In genomic region chr12:110696173-110696974, GRCm38 (mm10) we compare ENCODE assay signal across 7 mouse cellular contexts. TPM values are rescaled to one million over a fixed set of nuclear protein-coding genes. Genes with fewer than 3 reads are reported as not detected.
DNase-seq lines count a peak whose midpoint lies in the region; ATAC-seq lines count a peak whose summit lies in the region.

No protein-coding gene starts in this region.

- H3K27me3 ChIP-seq in embryonic facial prominence, embryonic 10.5 days (replicated peaks; ENCODE audit: low read depth, poor library complexity, severe bottlenecking), result no peaks in the 10 kb centered on the region
- no peaks in the 10 kb centered on the region for H3K27me3 ChIP-seq in limb, embryonic 11.5 days (ENCODE audit: control insufficient read depth, insufficient read depth, low read length)
- H3K27me3 ChIP-seq in midbrain, embryonic 14.5 days (ENCODE audit: control insufficient read depth, insufficient read depth, low read length), result no peaks in the 10 kb centered on the region

- H3K9me3 ChIP-seq in embryonic facial prominence, embryonic 10.5 days, result no peaks in the 10 kb centered on the region
- no peaks in the 10 kb centered on the region for H3K9me3 ChIP-seq in limb, embryonic 11.5 days (ENCODE audit: control insufficient read depth, low read length)
- no peaks in the 10 kb centered on the region for H3K9me3 ChIP-seq in midbrain, embryonic 14.5 days (ENCODE audit: control insufficient read depth, low read length)

- DNase-seq in adrenal gland, postnatal 10 days, result peak; percentile 99
- peak; percentile 99 for DNase-seq in embryonic facial prominence, embryonic 10.5 days (ENCODE audit: low spot score)
- peak; percentile 100 for DNase-seq in heart, adult 11 months
- peak; percentile 97 for DNase-seq in kidney, adult 18-20 months
- peak; percentile 100 for DNase-seq in limb, embryonic 11.5 days (ENCODE audit: low spot score)
- DNase-seq in midbrain, embryonic 14.5 days, result peak; percentile 99
- DNase-seq in spleen, adult 18-20 months, result peak; percentile 97 to 99

- H3K36me3 ChIP-seq in embryonic facial prominence, embryonic 10.5 days (replicated peaks), result peaks cover 37% of the 10 kb centered on the region
- H3K36me3 ChIP-seq in limb, embryonic 11.5 days (ENCODE audit: control insufficient read depth, insufficient read depth, low read length), result peaks cover 9% of the 10 kb centered on the region; the same call in 1 of the 2 replicates
- H3K36me3 ChIP-seq in midbrain, embryonic 14.5 days (ENCODE audit: control insufficient read depth, insufficient read depth, low read length), result peaks cover 29% of the 10 kb centered on the region

- WGBS in embryonic facial prominence, embryonic 10.5 days, result under 1% methylated on average over 89 of the region's 89 CpGs
- under 1% methylated on average over 89 of the region's 89 CpGs for WGBS in limb, embryonic 11.5 days
- under 1% methylated on average over 89 of the region's 89 CpGs for WGBS in midbrain, embryonic 14.5 days

- peak overlapping the region; percentile 99 for H3K9ac ChIP-seq in limb, embryonic 11.5 days (ENCODE audit: low read length)
- peak overlapping the region; percentile 99 for H3K9ac ChIP-seq in midbrain, embryonic 14.5 days (replicated peaks; ENCODE audit: low read length)

- H3K27ac ChIP-seq in embryonic facial prominence, embryonic 10.5 days (replicated peaks), result peak overlapping the region; percentile 99
- H3K27ac ChIP-seq in limb, embryonic 11.5 days (replicated peaks; ENCODE audit: low read depth, low read length), result peak overlapping the region; percentile 85
- H3K27ac ChIP-seq in midbrain, embryonic 14.5 days (replicated peaks; ENCODE audit: low read depth, low read length), result peak overlapping the region; percentile 97

- peak overlapping the region; percentile 65 for H3K4me2 ChIP-seq in limb, embryonic 11.5 days (ENCODE audit: low read depth, severe bottlenecking)
- peak overlapping the region; percentile 70 for H3K4me2 ChIP-seq in midbrain, embryonic 14.5 days (ENCODE audit: low read length)

- peak overlapping the region; percentile 92 for H3K4me3 ChIP-seq in embryonic facial prominence, embryonic 10.5 days
- H3K4me3 ChIP-seq in limb, embryonic 11.5 days (ENCODE audit: low read depth, low read length), result peak overlapping the region; percentile 99
- peak overlapping the region; percentile 98 for H3K4me3 ChIP-seq in midbrain, embryonic 14.5 days (replicated peaks; ENCODE audit: low read depth, low read length)

- H3K4me1 ChIP-seq in embryonic facial prominence, embryonic 10.5 days, result peaks cover 42% of the 10 kb centered on the region
- H3K4me1 ChIP-seq in limb, embryonic 11.5 days (ENCODE audit: control insufficient read depth, insufficient read depth, low read length), result peaks cover 9% of the 10 kb centered on the region
- peaks cover 12% of the 10 kb centered on the region for H3K4me1 ChIP-seq in midbrain, embryonic 14.5 days (ENCODE audit: control insufficient read depth, insufficient read depth, low read length)

- ATAC-seq in limb, embryonic 11.5 days (ENCODE audit: insufficient number of reproducible peaks, low FRiP score, low TSS enrichment, low read depth), result peak; percentile 94
- peak; percentile 95 for ATAC-seq in midbrain, embryonic 14.5 days (ENCODE audit: low FRiP score, low TSS enrichment)

RNA-seq across cellular contexts. Expression of gene Hsp90aa1, which starts 6.2 kb away (rescaled TPM):
- 100 to 1,000 TPM; 271 to 276 TPM for total RNA-seq in adrenal gland, postnatal 10 days (2021)
- polyA plus RNA-seq in embryonic facial prominence, embryonic 10.5 days (2016; fragmentation: Nextera tagmentation; extraction: Ambion mirVana), result 1,072 and 1,177 TPM in 2 replicates
- 1,253 and 1,280 TPM in 2 replicates for polyA plus RNA-seq in limb, embryonic 11.5 days (2014; fragmentation: Nextera tagmentation; extraction: Ambion mirVana)
- 1,408 and 1,565 TPM in 2 replicates for polyA plus RNA-seq in midbrain, embryonic 14.5 days (2014; fragmentation: Nextera tagmentation; extraction: Ambion mirVana)

RNA-seq across cellular contexts. Expression of gene 1700001K19Rik, which starts 14.0 kb away (rescaled TPM):
- total RNA-seq in adrenal gland, postnatal 10 days (2021), result not detected
- polyA plus RNA-seq in embryonic facial prominence, embryonic 10.5 days (2016; fragmentation: Nextera tagmentation; extraction: Ambion mirVana), result 0.16 TPM in 1 of 2 replicates, not detected in the other
- 0.20 and 0.27 TPM in 2 replicates for polyA plus RNA-seq in limb, embryonic 11.5 days (2014; fragmentation: Nextera tagmentation; extraction: Ambion mirVana)
- 0.70 TPM in 1 of 2 replicates, not detected in the other for polyA plus RNA-seq in midbrain, embryonic 14.5 days (2014; fragmentation: Nextera tagmentation; extraction: Ambion mirVana)

RNA-seq across cellular contexts. Expression of gene Wdr20, which starts 41.4 kb away (rescaled TPM):
- total RNA-seq in adrenal gland, postnatal 10 days (2021), result 10 to 100 TPM; 37.2 to 45.6 TPM
- polyA plus RNA-seq in embryonic facial prominence, embryonic 10.5 days (2016; fragmentation: Nextera tagmentation; extraction: Ambion mirVana), result 22.4 and 24.1 TPM in 2 replicates
- 21.6 and 23.2 TPM in 2 replicates for polyA plus RNA-seq in limb, embryonic 11.5 days (2014; fragmentation: Nextera tagmentation; extraction: Ambion mirVana)
- polyA plus RNA-seq in midbrain, embryonic 14.5 days (2014; fragmentation: Nextera tagmentation; extraction: Ambion mirVana), result 22.1 and 24.0 TPM in 2 replicates

Comparison
In these comparisons a context has a peak if more than half of its experiments do, and no peak if none do; other contexts are left out.
1. Peak in every context shown above with its lines: DNase-seq, ATAC-seq, H3K4me3 ChIP-seq and H3K27ac ChIP-seq.